Mouse (Mus musculus) neural tube, embryonic 12.5 days (tissue): Measurements from ENCODE around the gene Trpv2. TPM values are rescaled to one million over a fixed set of nuclear protein-coding genes. Genes with fewer than 3 reads are reported as not detected.
"Not testable (repeated sequence)": the region's sequence is repeated elsewhere in the genome, so short reads cannot be mapped to it uniquely, and the experiment has no call there.

Experiments used
- ATAC-seq: fragments of 200-750 bp; cut with Nextera tagmentation; 2 replicates; pipeline ENCODE4 v1.8.0; 2017; ENCODE audit warnings: low read depth, mild to moderate bottlenecking, moderate TSS enrichment, moderate library complexity; ENCODE audit not compliant: low FRiP score
- H3K27ac ChIP-seq: fragments of 300-500 bp; sonication (generic); 2 replicates; pipeline ENCODE4 v1.5.1; 2016
- H3K27me3 ChIP-seq: fragments of 300-500 bp; sonication (generic); replicated peaks from 2 replicates; pipeline ENCODE4 v1.6.1; 2016; ENCODE audit warnings: mild to moderate bottlenecking
- H3K36me3 ChIP-seq: fragments of 300-500 bp; sonication (generic); 2 replicates; pipeline ENCODE4 v1.6.1; 2016; ENCODE audit warnings: mild to moderate bottlenecking
- H3K4me1 ChIP-seq: fragments of 300-500 bp; sonication (generic); 2 replicates; pipeline ENCODE4 v1.6.1; 2016
- H3K4me2 ChIP-seq: fragments of 300-500 bp; sonication (generic); replicated peaks from 2 replicates; pipeline ENCODE4 v1.6.1; 2016; ENCODE audit warnings: mild to moderate bottlenecking
- H3K4me3 ChIP-seq: fragments of 300-500 bp; sonication (generic); 2 replicates; pipeline ENCODE4 v1.5.1; 2016
- H3K9ac ChIP-seq: fragments of 300-500 bp; sonication (generic); 2 replicates; pipeline ENCODE4 v1.6.1; 2016; ENCODE audit warnings: mild to moderate bottlenecking
- H3K9me3 ChIP-seq: fragments of 300-500 bp; sonication (generic); 2 replicates; pipeline ENCODE4 v1.6.1; 2016; ENCODE audit warnings: mild to moderate bottlenecking
- WGBS: fragments of 180-500 bp; shearing (Covaris S2); methylation state at CpG from one replicate; pipeline ENCODE4 v1.1.7; 2016; 5-methylcytosine and 5-hydroxymethylcytosine counted together
- polyA plus RNA-seq: library from polyadenylated mRNA; unstranded; fragments of >200 nt; fragmentation: Nextera tagmentation; extraction: Ambion mirVana; gene quantifications from 2 replicates; pipeline ENCODE4 v1.2.1, GENCODE M21; 2016

The Trpv2 gene
- polyA plus RNA-seq, 1 experiment from 2014 or later: 18.0 TPM

- Histone ChIP-seq H3K4me1 (peaks cover 39% of the 10 kb centered on the region), H3K4me2 (peak within 1 kb of the TSS; percentile 96), H3K36me3 (no peaks in the 10 kb centered on the region), H3K27me3 (no peaks in the 10 kb centered on the region), H3K9me3 (no peaks in the 10 kb centered on the region), H3K9ac (peak within 1 kb of the TSS; percentile 83), H3K27ac (0 out of 2 replicates have a peak within 1 kb of the TSS, but pooled peaks have one; percentile 17), H3K4me3 (peak within 1 kb of the TSS; percentile 74)
- WGBS: 1% methylated on average over 32 of the region's 53 CpGs
- ATAC-seq: peak; percentile 89
Measured at GRCm38 (mm10) chr11:62648591-62649391, 74.5 kb downstream of the Trpv2 start, which contains the start of gene Mmgt2. Gene Mmgt2, plus strand, starts transcription at chr11:62648664.

GRCm38 (mm10) chr11:62649803-62650202 lies 75.5 kb downstream of the Trpv2 start:
- Histone ChIP-seq H3K4me2 (peak overlapping the region; percentile 96), H3K4me1 (peaks cover 38% of the 10 kb centered on the region)
- not testable (repeated sequence) for H3K36me3 ChIP-seq, ATAC-seq, H3K4me3 ChIP-seq, H3K9me3 ChIP-seq, H3K27ac ChIP-seq, H3K27me3 ChIP-seq, H3K9ac ChIP-seq
- 90% methylated on average over 4 of the region's 4 CpGs for WGBS

Other genes with a start within 250 kb of the Trpv2 start
- 10.7 and 10.8 TPM in 2 replicates for gene Pigl, start 116.0 kb upstream of the Trpv2 start, polyA plus RNA-seq
- gene Ncor1, start 115.9 kb upstream of the Trpv2 start, polyA plus RNA-seq: 194 and 201 TPM in 2 replicates
- 68.5 and 73.7 TPM in 2 replicates for gene Cenpv, start 35.2 kb upstream of the Trpv2 start, polyA plus RNA-seq
- 3,967 and 4,014 TPM in 2 replicates for gene Ubb, start 23.3 kb upstream of the Trpv2 start, polyA plus RNA-seq
- gene Lrrc75a, start 74.0 kb downstream of the Trpv2 start, polyA plus RNA-seq: 14.2 and 15.9 TPM in 2 replicates
- gene Mmgt2, start 74.2 kb downstream of the Trpv2 start, polyA plus RNA-seq: 30.8 and 34.7 TPM in 2 replicates
- gene Zfp287, start 157.4 kb downstream of the Trpv2 start, polyA plus RNA-seq: 18.4 and 19.5 TPM in 2 replicates
- not detected in 2 replicates for gene Gm10428, start 178.6 kb downstream of the Trpv2 start, polyA plus RNA-seq
- gene Zfp286, start 215.0 kb downstream of the Trpv2 start, polyA plus RNA-seq: 27.6 and 30.1 TPM in 2 replicates
- 8.2 and 10.3 TPM in 2 replicates for gene Trim16, start 245.7 kb downstream of the Trpv2 start, polyA plus RNA-seq